Mouse (Mus musculus): Measurements from ENCODE around the gene Gmnn. TPM values are rescaled to one million over a fixed set of nuclear protein-coding genes. Genes with fewer than 3 reads are reported as not detected.

Gmnn gene
- polyA plus RNA-seq, 1 experiment from 2014 or later = 41.1 TPM

GRCm38 (mm10) chr13:24757820-24758564, 3.7 kb downstream of the Gmnn start:
- H3K4me3 ChIP-seq = no peak overlapping the region
- ATAC-seq (replicated peaks) = no peak
- H3K9me3 ChIP-seq = no peaks in the 10 kb centered on the region
- 0 out of 2 replicates have a peak, but pooled peaks cover 4% of the 10 kb centered on the region for H3K36me3 ChIP-seq
- H3K27ac ChIP-seq (replicated peaks) = no peak overlapping the region
- no peak overlapping the region for H3K9ac ChIP-seq (replicated peaks)
- no peaks in the 10 kb centered on the region for H3K27me3 ChIP-seq
- H3K4me1 ChIP-seq = peaks cover 11% of the 10 kb centered on the region; the same call in 1 of the 2 replicates
- H3K4me2 ChIP-seq (replicated peaks) = no peak overlapping the region
- 90% methylated on average over 12 of the region's 12 CpGs for WGBS

- Histone ChIP-seq H3K4me3 (no peak overlapping the region), H3K9me3 (no peaks in the 10 kb centered on the region), H3K4me2 (replicated peaks) (no peak overlapping the region), H3K4me1 (peaks cover 7% of the 10 kb centered on the region; the same call in 1 of the 2 replicates), H3K27me3 (no peaks in the 10 kb centered on the region), H3K36me3 (0 out of 2 replicates have a peak, but pooled peaks cover 4% of the 10 kb centered on the region), H3K27ac (replicated peaks) (no peak overlapping the region), H3K9ac (replicated peaks) (no peak overlapping the region)
- no peak for ATAC-seq (replicated peaks)
- WGBS = 94% methylated on average over 3 of the region's 3 CpGs
Observed at GRCm38 (mm10) chr13:24756756-24757155, 5.0 kb downstream of the Gmnn start.

GRCm38 (mm10) chr13:24751396-24751795, 10.3 kb downstream of the Gmnn start:
- no peak overlapping the region for H3K4me3 ChIP-seq
- H3K27me3 ChIP-seq = no peaks in the 10 kb centered on the region
- no peak overlapping the region for H3K27ac ChIP-seq (replicated peaks)
- 0 out of 2 replicates have a peak, but pooled peaks cover 7% of the 10 kb centered on the region for H3K36me3 ChIP-seq
- H3K9ac ChIP-seq (replicated peaks) = no peak overlapping the region
- no peaks in the 10 kb centered on the region for H3K9me3 ChIP-seq
- H3K4me1 ChIP-seq = no peaks in the 10 kb centered on the region
- no peak overlapping the region for H3K4me2 ChIP-seq (replicated peaks)
- WGBS = 91% methylated on average over 8 of the region's 8 CpGs
- ATAC-seq (replicated peaks) = no peak

- Histone ChIP-seq H3K27me3 (no peaks in the 10 kb centered on the region), H3K4me2 (replicated peaks) (no peak overlapping the region), H3K9me3 (no peaks in the 10 kb centered on the region), H3K27ac (replicated peaks) (no peak overlapping the region), H3K9ac (replicated peaks) (no peak overlapping the region), H3K4me3 (no peak overlapping the region), H3K4me1 (no peaks in the 10 kb centered on the region), H3K36me3 (0 out of 2 replicates have a peak, but pooled peaks cover 7% of the 10 kb centered on the region)
- ATAC-seq (replicated peaks) = no peak
- 91% methylated on average over 8 of the region's 8 CpGs for WGBS
Observed at GRCm38 (mm10) chr13:24750807-24751206, 10.9 kb downstream of the Gmnn start.

GRCm38 (mm10) chr13:24747823-24748222, 13.9 kb downstream of the Gmnn start:
- 0 out of 2 replicates have a peak, but pooled peaks cover 5% of the 10 kb centered on the region for H3K36me3 ChIP-seq
- WGBS = 84% methylated on average over 3 of the region's 3 CpGs
- no peaks in the 10 kb centered on the region for H3K4me1 ChIP-seq
- no peak for ATAC-seq (replicated peaks)
- no peak overlapping the region for H3K9ac ChIP-seq (replicated peaks)
- no peak overlapping the region for H3K27ac ChIP-seq (replicated peaks)
- H3K9me3 ChIP-seq = no peaks in the 10 kb centered on the region
- no peak overlapping the region for H3K4me2 ChIP-seq (replicated peaks)
- no peaks in the 10 kb centered on the region for H3K27me3 ChIP-seq
- no peak overlapping the region for H3K4me3 ChIP-seq

GRCm38 (mm10) chr13:24741028-24741427, 20.7 kb downstream of the Gmnn start, which contains the start of gene Armh2:
Armh2 (plus strand) TSS chr13:24741232.
- Histone ChIP-seq H3K4me1 (no peaks in the 10 kb centered on the region), H3K9me3 (no peaks in the 10 kb centered on the region), H3K27ac (replicated peaks) (no peak within 1 kb of the TSS), H3K4me3 (no peak within 1 kb of the TSS), H3K27me3 (no peaks in the 10 kb centered on the region), H3K4me2 (replicated peaks) (no peak within 1 kb of the TSS), H3K9ac (replicated peaks) (no peak within 1 kb of the TSS), H3K36me3 (0 out of 2 replicates have a peak, but pooled peaks cover 2% of the 10 kb centered on the region)
- no peak for ATAC-seq (replicated peaks)
- 84% methylated on average over 10 of the region's 10 CpGs for WGBS

GRCm38 (mm10) chr13:24735608-24736131, 26.1 kb downstream of the Gmnn start:
- no peak overlapping the region for H3K4me3 ChIP-seq
- H3K9ac ChIP-seq (replicated peaks) = no peak overlapping the region
- H3K27me3 ChIP-seq = no peaks in the 10 kb centered on the region
- ATAC-seq (replicated peaks) = no peak
- no peaks in the 10 kb centered on the region for H3K4me1 ChIP-seq
- H3K9me3 ChIP-seq = no peaks in the 10 kb centered on the region
- 0 out of 2 replicates have a peak, but pooled peaks cover 2% of the 10 kb centered on the region for H3K36me3 ChIP-seq
- no peak overlapping the region for H3K4me2 ChIP-seq (replicated peaks)
- no peak overlapping the region for H3K27ac ChIP-seq (replicated peaks)
- WGBS = 67% methylated on average over 6 of the region's 6 CpGs

GRCm38 (mm10) chr13:24734502-24734901, 27.2 kb downstream of the Gmnn start:
- Histone ChIP-seq H3K27ac (replicated peaks) (no peak overlapping the region), H3K4me1 (no peaks in the 10 kb centered on the region), H3K36me3 (0 out of 2 replicates have a peak, but pooled peaks cover 2% of the 10 kb centered on the region), H3K4me3 (no peak overlapping the region), H3K9me3 (no peaks in the 10 kb centered on the region), H3K4me2 (replicated peaks) (no peak overlapping the region), H3K9ac (replicated peaks) (no peak overlapping the region), H3K27me3 (no peaks in the 10 kb centered on the region)
- no peak for ATAC-seq (replicated peaks)
- WGBS = 68% methylated on average over 5 of the region's 5 CpGs

GRCm38 (mm10) chr13:24729128-24729527, 32.6 kb downstream of the Gmnn start:
- Histone ChIP-seq H3K4me3 (no peak overlapping the region), H3K9ac (replicated peaks) (no peak overlapping the region), H3K4me1 (0 out of 2 replicates have a peak, but pooled peaks cover 4% of the 10 kb centered on the region), H3K27me3 (no peaks in the 10 kb centered on the region), H3K9me3 (no peaks in the 10 kb centered on the region), H3K36me3 (0 out of 2 replicates have a peak, but pooled peaks cover 3% of the 10 kb centered on the region), H3K4me2 (replicated peaks) (no peak overlapping the region), H3K27ac (replicated peaks) (no peak overlapping the region)
- no peak for ATAC-seq (replicated peaks)
- WGBS = 90% methylated on average over 5 of the region's 5 CpGs

- WGBS = 52% methylated on average over 4 of the region's 4 CpGs
- H3K9me3 ChIP-seq = no peaks in the 10 kb centered on the region
- H3K4me3 ChIP-seq = no peak overlapping the region
- 0 out of 2 replicates have a peak, but pooled peaks cover 4% of the 10 kb centered on the region for H3K4me1 ChIP-seq
- no peaks in the 10 kb centered on the region for H3K27me3 ChIP-seq
- no peak overlapping the region for H3K4me2 ChIP-seq (replicated peaks)
- 0 out of 2 replicates have a peak, but pooled peaks cover 8% of the 10 kb centered on the region for H3K36me3 ChIP-seq
- H3K27ac ChIP-seq (replicated peaks) = no peak overlapping the region
- no peak overlapping the region for H3K9ac ChIP-seq (replicated peaks)
- ATAC-seq (replicated peaks) = no peak
Observed at GRCm38 (mm10) chr13:24724395-24724759, 37.3 kb downstream of the Gmnn start.

GRCm38 (mm10) chr13:24723699-24724394, 37.9 kb downstream of the Gmnn start:
- Histone ChIP-seq H3K36me3 (peaks cover 8% of the 10 kb centered on the region; the same call in 1 of the 2 replicates), H3K9ac (replicated peaks) (no peak overlapping the region), H3K4me3 (no peak overlapping the region), H3K4me2 (replicated peaks) (no peak overlapping the region), H3K27ac (replicated peaks) (no peak overlapping the region), H3K27me3 (no peaks in the 10 kb centered on the region), H3K9me3 (no peaks in the 10 kb centered on the region), H3K4me1 (0 out of 2 replicates have a peak, but pooled peaks cover 4% of the 10 kb centered on the region)
- no peak for ATAC-seq (replicated peaks)
- 51% methylated on average over 8 of the region's 8 CpGs for WGBS

- Histone ChIP-seq H3K4me2 (replicated peaks) (no peak overlapping the region), H3K27me3 (no peaks in the 10 kb centered on the region), H3K4me3 (no peak overlapping the region), H3K9ac (replicated peaks) (no peak overlapping the region), H3K36me3 (peaks cover 15% of the 10 kb centered on the region), H3K9me3 (no peaks in the 10 kb centered on the region), H3K27ac (replicated peaks) (no peak overlapping the region), H3K4me1 (0 out of 2 replicates have a peak, but pooled peaks cover 4% of the 10 kb centered on the region)
- no peak for ATAC-seq (replicated peaks)
- WGBS = 90% methylated on average over 10 of the region's 10 CpGs
Observed at GRCm38 (mm10) chr13:24721502-24721901, 40.2 kb downstream of the Gmnn start.
